Mouse (Mus musculus): Measurements from ENCODE around the gene Rbm4b.

DNA sequence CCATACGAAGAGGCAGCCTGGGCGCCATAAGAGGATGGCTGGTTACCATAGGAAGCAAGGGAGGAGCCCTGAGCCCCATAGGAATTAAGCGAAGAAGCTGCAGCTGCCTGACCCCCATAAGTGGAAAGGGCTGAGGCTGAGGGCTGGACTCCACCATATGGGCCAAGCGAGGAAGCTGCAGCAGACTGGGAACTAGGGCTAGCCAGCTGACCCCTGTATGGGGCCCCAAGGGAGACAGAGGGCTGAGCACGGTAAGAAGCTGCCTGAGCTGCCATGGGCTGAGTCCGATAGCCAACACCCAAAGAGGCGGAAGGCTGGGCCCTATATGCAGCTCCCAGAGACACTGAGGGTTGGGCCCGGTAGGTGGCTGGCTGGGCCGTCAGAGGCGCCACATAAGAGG is 47.0 kb downstream of the Rbm4b start:
- TF ChIP-seq FLI1 (IDR thresholded peaks at IDR 0.05; ENCODE audit: low read length) (no peak), GATA1 (IDR thresholded peaks at IDR 0.05; ENCODE audit: borderline replicate concordance, low read length) (no peak)
